Mouse (Mus musculus) ES-Bruce4 (cell line): ENCODE data around the gene Mfap1a. TPM values are rescaled to one million over a fixed set of nuclear protein-coding genes. Genes with fewer than 3 reads are reported as not detected.

ENCODE experiments used
- H3K27ac ChIP-seq: 2 replicates; pipeline ENCODE4 v1.5.1; 2012; ENCODE audit warnings: low read length, inconsistent platforms; ENCODE audit not compliant: insufficient read depth
- H3K27me3 ChIP-seq: 2 replicates; pipeline ENCODE4 v1.6.1; 2012; ENCODE audit warnings: mild to moderate bottlenecking, low read length, inconsistent platforms; ENCODE audit not compliant: control insufficient read depth, poor library complexity, insufficient read depth, severe bottlenecking
- H3K36me3 ChIP-seq: 2 replicates; pipeline ENCODE4 v1.6.1; 2012; ENCODE audit warnings: inconsistent platforms, mild to moderate bottlenecking, low read length, moderate library complexity; ENCODE audit not compliant: control insufficient read depth, poor library complexity, insufficient read depth, severe bottlenecking
- H3K4me1 ChIP-seq: one replicate; pipeline ENCODE4 v1.8.1; 2011; ENCODE audit warnings: low read length; ENCODE audit not compliant: control insufficient read depth, insufficient read depth
- H3K4me3 ChIP-seq: 2 replicates; pipeline ENCODE4 v1.5.1; 2011; ENCODE audit warnings: low read depth, mild to moderate bottlenecking, low read length
- H3K9ac ChIP-seq: 2 replicates; pipeline ENCODE4 v1.6.1; 2012; ENCODE audit warnings: low read depth, mild to moderate bottlenecking, inconsistent platforms; ENCODE audit not compliant: poor library complexity, severe bottlenecking
- H3K9me3 ChIP-seq: replicated peaks from 2 replicates; pipeline ENCODE4 v1.6.1; 2012; ENCODE audit warnings: mild to moderate bottlenecking, low read length, inconsistent platforms; ENCODE audit not compliant: control insufficient read depth, poor library complexity, insufficient read depth, severe bottlenecking
- CTCF ChIP-seq: IDR thresholded peaks from one replicate; pipeline ENCODE4 v1.8.1; 2011; ENCODE audit warnings: low read depth, low read length
- EP300 ChIP-seq: IDR thresholded peaks from 2 replicates; pipeline ENCODE4 v1.6.1; 2011; ENCODE audit warnings: low read depth, low read length; ENCODE audit not compliant: insufficient read depth
- POLR2A ChIP-seq: IDR thresholded peaks from one replicate; pipeline ENCODE4 v1.8.1; 2011; ENCODE audit warnings: low read length; ENCODE audit not compliant: insufficient read depth
- polyA plus RNA-seq: library from polyadenylated mRNA; stranded (reverse); fragments of >200 nt; gene quantifications from 2 replicates; pipeline ENCODE4 v1.2.4, GENCODE M21; 2011; ENCODE audit warnings: low read depth; ENCODE audit not compliant: missing spikeins, insufficient read depth, insufficient read length

Gene Mfap1a
- polyA plus RNA-seq, 1 experiment, result 22.0 TPM

DNA sequence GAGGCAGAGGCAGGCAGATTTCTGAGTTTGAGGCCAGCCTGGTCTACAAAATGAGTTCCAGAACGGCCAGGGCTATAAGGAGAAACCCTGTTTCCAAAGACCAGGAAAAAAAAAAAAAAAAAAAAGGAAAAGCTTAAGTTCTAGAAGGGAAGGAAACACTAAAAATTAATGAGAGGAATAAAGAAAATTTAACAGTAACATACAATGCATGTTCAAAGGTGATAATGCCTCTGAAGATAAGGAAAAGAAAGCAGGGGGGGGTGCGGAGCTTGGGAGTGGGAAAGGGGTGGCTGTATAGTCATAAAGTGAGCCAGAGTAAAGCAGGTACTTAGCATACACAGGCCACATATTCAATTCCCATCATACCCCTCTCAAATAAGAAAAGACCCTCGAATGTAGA, 61.3 kb downstream of the Mfap1a start:
- Histone ChIP-seq H3K27ac (no peak overlapping the region), H3K4me3 (no peak overlapping the region), H3K27me3 (no peaks in the 10 kb centered on the region), H3K36me3 (no peaks in the 10 kb centered on the region), H3K9ac (no peak overlapping the region), H3K9me3 (no peaks in the 10 kb centered on the region), H3K4me1 (no peaks in the 10 kb centered on the region)
- TF ChIP-seq POLR2A (no peak), EP300 (no peak), CTCF (no peak)

DNA sequence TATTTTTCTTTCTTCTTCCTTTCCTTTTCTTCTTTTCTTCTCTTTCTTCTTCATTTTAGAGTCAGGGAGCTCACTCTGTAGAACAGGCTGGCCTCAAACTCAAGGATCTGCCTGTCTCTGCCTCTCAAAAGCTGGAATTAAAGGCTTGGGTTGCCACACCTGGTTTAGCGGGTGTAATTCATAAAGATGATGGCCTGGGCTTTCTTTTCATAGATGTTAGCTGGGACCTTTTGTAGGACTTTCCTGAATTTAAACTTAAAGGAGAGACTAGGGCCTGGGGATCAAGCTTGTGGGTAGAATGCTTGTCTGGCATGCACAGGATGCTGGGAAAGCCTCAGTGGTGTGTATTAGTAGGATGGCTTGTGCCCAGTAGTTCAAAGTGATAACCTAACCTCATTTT, 62.3 kb downstream of the Mfap1a start, which contains the start of gene Ell3:
Ell3 (minus strand) TSS at position 101 of the 400 bp plus-strand sequence.
- Histone ChIP-seq H3K4me1 (no peaks in the 10 kb centered on the region), H3K27me3 (no peaks in the 10 kb centered on the region), H3K27ac (no peak within 1 kb of the TSS), H3K9me3 (no peaks in the 10 kb centered on the region), H3K36me3 (peaks cover 5% of the 10 kb centered on the region), H3K9ac (peak within 1 kb of the TSS; percentile 58), H3K4me3 (no peak within 1 kb of the TSS)
- TF ChIP-seq EP300 (no peak), POLR2A (no peak), CTCF (no peak)

GRCm38 (mm10) chr2:121443068-121443349, 63.5 kb downstream of the Mfap1a start:
- H3K27ac ChIP-seq, result 0 out of 2 replicates have a peak overlapping the region, but pooled peaks have one; percentile 30
- TF ChIP-seq CTCF (no peak), EP300 (no peak)
- H3K36me3 ChIP-seq, result peaks cover 14% of the 10 kb centered on the region
- H3K9ac ChIP-seq, result peak overlapping the region; percentile 58
- no peaks in the 10 kb centered on the region for H3K4me1 ChIP-seq
- H3K27me3 ChIP-seq, result no peaks in the 10 kb centered on the region
- H3K4me3 ChIP-seq, result peak overlapping the region; percentile 63
- H3K9me3 ChIP-seq, result no peaks in the 10 kb centered on the region

GRCm38 (mm10) chr2:121442259-121443067, 64.0 kb downstream of the Mfap1a start:
- no peaks in the 10 kb centered on the region for H3K27me3 ChIP-seq
- no peaks in the 10 kb centered on the region for H3K4me1 ChIP-seq
- H3K9ac ChIP-seq, result peak overlapping the region; percentile 58
- H3K4me3 ChIP-seq, result peak overlapping the region; percentile 81
- peaks cover 19% of the 10 kb centered on the region for H3K36me3 ChIP-seq
- TF ChIP-seq CTCF (no peak), POLR2A (peak; percentile 63), EP300 (no peak)
- H3K9me3 ChIP-seq, result no peaks in the 10 kb centered on the region
- H3K27ac ChIP-seq, result peak overlapping the region; percentile 30; the same call in 1 of the 2 replicates

Other genes starting within 250 kb of the Mfap1a start
- gene Trp53bp1, start 235.3 kb downstream of the Mfap1a start, polyA plus RNA-seq, result 76.2 and 101 TPM in 2 replicates
- gene Map1a, start 217.1 kb downstream of the Mfap1a start, polyA plus RNA-seq, result 5.3 and 9.2 TPM in 2 replicates
- 14.9 TPM in 2 replicates for gene Ppip5k1, start 151.3 kb downstream of the Mfap1a start, polyA plus RNA-seq
- 23.2 and 28.4 TPM in 2 replicates for gene Ckmt1, start 149.0 kb downstream of the Mfap1a start, polyA plus RNA-seq
- not detected in 2 replicates for gene Strc, start 119.5 kb downstream of the Mfap1a start, polyA plus RNA-seq
- gene Pdia3, start 92.9 kb downstream of the Mfap1a start, polyA plus RNA-seq, result 486 and 515 TPM in 2 replicates
- 1.9 and 2.5 TPM in 2 replicates for gene Catsper2, start 92.9 kb downstream of the Mfap1a start, polyA plus RNA-seq
- gene Ell3, start 62.4 kb downstream of the Mfap1a start, polyA plus RNA-seq, result 16.2 and 18.1 TPM in 2 replicates
- 367 and 428 TPM in 2 replicates for gene Serf2, start 57.5 kb downstream of the Mfap1a start, polyA plus RNA-seq
- gene Hypk, start 53.4 kb downstream of the Mfap1a start, polyA plus RNA-seq, result 102 and 107 TPM in 2 replicates
- gene Serinc4, start 49.9 kb downstream of the Mfap1a start, polyA plus RNA-seq, result 0.27 TPM in 1 of 2 replicates, not detected in the other
- gene Mfap1b, start 32.6 kb downstream of the Mfap1a start, polyA plus RNA-seq, result 25.9 and 28.0 TPM in 2 replicates
- 40.6 and 41.2 TPM in 2 replicates for gene Wdr76, start 58 bp upstream of the Mfap1a start, polyA plus RNA-seq